Mouse (Mus musculus): Measurements from ENCODE around the gene Sertm1. TPM values are rescaled to one million over a fixed set of nuclear protein-coding genes. Genes with fewer than 3 reads are reported as not detected.

Sertm1 gene
- 0.31 and 0.53 TPM in 2 replicates for total RNA-seq (2012; rRNA removed)

DNA sequence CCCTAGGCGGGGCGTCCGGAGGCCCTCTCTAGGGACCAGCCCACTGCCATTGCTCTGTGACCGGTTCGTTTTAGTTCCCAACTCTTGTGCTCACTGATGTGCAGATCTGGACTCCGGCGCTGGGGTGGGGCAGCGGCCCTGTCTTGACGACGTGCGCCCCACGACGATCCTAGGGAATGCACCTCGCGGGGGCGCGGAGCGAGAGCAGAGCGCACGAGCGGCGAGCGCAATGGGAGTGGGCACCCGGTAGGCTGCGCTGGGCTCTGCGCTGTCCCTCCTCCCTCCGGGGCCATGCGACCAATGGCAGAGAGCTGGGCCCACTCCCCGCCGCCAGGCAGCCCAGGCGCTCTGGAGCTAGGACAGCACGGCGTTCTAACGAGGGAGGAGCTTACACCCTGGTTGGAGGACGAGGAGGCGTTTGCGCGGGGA lies at the start of gene Sertm1:
TSS of gene Sertm1 (minus strand) at position 245 of the 429 bp plus-strand sequence.
- peak within 1 kb of the TSS; percentile 57 to 70 for H3K4me3 ChIP-seq (ENCODE audit: insufficient read depth in 1 of 2, low read depth in 1 of 2, low read length in 2 of 2, poor library complexity in 1 of 2, severe bottlenecking in 1 of 2)
- H3K9ac ChIP-seq (ENCODE audit: insufficient read depth, low read depth, low read length, poor library complexity, severe bottlenecking) = peak within 1 kb of the TSS; percentile 2
- no peaks in the 10 kb centered on the region for H3K9me3 ChIP-seq (ENCODE audit: control insufficient read depth, insufficient read depth, low read depth, low read length)
- H3K4me1 ChIP-seq (ENCODE audit: control insufficient read depth in 2 of 2, insufficient read depth in 2 of 2, low read length in 2 of 2, poor library complexity in 1 of 2) = no peaks in the 10 kb centered on the region
- TF ChIP-seq CHD2 (IDR thresholded peaks at IDR 0.05; ENCODE audit: low read depth, low read length) = no peak
- TF ChIP-seq MAFK (IDR thresholded peaks at IDR 0.05; ENCODE audit: insufficient read depth, low read depth, low read length) = no peak
- TF ChIP-seq HCFC1 (IDR thresholded peaks at IDR 0.05; ENCODE audit: borderline replicate concordance, insufficient read depth, low read length) = no peak
- TF ChIP-seq ZNF384 (IDR thresholded peaks at IDR 0.05; ENCODE audit: low read depth, low read length) = no peak
- TF ChIP-seq ZC3H11A (IDR thresholded peaks at IDR 0.05; ENCODE audit: borderline replicate concordance, low read depth, low read length) = no peak
- H3K27ac ChIP-seq (ENCODE audit: insufficient read depth, low read depth, low read length, poor library complexity, severe bottlenecking) = no peak within 1 kb of the TSS
- no peaks in the 10 kb centered on the region for H3K36me3 ChIP-seq (ENCODE audit: control insufficient read depth, insufficient read depth, low read length, poor library complexity, severe bottlenecking)
- DNase-seq (ENCODE audit: low read depth, low spot score) = peak; percentile 35
- in situ Hi-C loops (cut with MboI; ENCODE audit: low sequenced_read_pairs in 2 of 2, unreplicated experiment in 2 of 2) = no loop called here

DNA sequence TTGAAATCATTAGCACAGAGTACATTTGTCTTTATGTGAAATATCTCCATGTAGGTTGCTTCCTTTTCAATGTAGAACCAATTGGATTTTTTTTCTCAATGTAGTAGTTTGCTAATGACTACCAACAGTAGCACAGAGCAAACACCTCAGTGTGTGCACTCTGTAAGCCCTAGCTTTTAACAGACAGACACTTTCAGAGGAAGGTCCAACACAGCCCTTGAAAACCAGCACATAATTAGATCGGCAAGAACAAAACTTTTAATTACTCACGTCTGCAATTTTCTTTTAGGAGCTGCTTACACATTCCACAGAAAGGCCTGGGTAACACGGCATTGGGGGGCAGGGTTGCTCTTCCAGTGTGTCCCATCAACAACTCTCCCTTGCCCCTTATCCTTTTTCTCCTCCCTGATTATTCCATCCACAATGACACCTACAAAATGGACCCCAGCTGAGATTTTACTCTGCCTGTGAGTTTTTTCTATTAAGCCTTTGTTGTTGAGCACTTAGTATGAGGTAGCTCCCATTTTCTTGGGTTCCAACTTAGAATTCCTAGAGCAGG lies 49.3 kb upstream of the Sertm1 start:
- H3K36me3 ChIP-seq (ENCODE audit: control insufficient read depth, insufficient read depth, low read length, poor library complexity, severe bottlenecking) = no peaks in the 10 kb centered on the region
- no peak overlapping the region for H3K9ac ChIP-seq (ENCODE audit: insufficient read depth, low read depth, low read length, poor library complexity, severe bottlenecking)
- H3K27ac ChIP-seq (ENCODE audit: insufficient read depth, low read depth, low read length, poor library complexity, severe bottlenecking) = no peak overlapping the region
- in situ Hi-C loops (cut with MboI; ENCODE audit: low sequenced_read_pairs in 2 of 2, unreplicated experiment in 2 of 2) = no loop called here
- TF ChIP-seq CHD2 (IDR thresholded peaks at IDR 0.05; ENCODE audit: low read depth, low read length) (no peak), MAFK (IDR thresholded peaks at IDR 0.05; ENCODE audit: insufficient read depth, low read depth, low read length) (no peak)
- H3K4me1 ChIP-seq (ENCODE audit: control insufficient read depth in 2 of 2, insufficient read depth in 2 of 2, low read length in 2 of 2, poor library complexity in 1 of 2) = no peaks in the 10 kb centered on the region
- no peak for DNase-seq (ENCODE audit: low read depth, low spot score)
- H3K4me3 ChIP-seq (ENCODE audit: insufficient read depth in 1 of 2, low read depth in 1 of 2, low read length in 2 of 2, poor library complexity in 1 of 2, severe bottlenecking in 1 of 2) = no peak overlapping the region
- no peaks in the 10 kb centered on the region for H3K9me3 ChIP-seq (ENCODE audit: control insufficient read depth, insufficient read depth, low read depth, low read length)

DNA sequence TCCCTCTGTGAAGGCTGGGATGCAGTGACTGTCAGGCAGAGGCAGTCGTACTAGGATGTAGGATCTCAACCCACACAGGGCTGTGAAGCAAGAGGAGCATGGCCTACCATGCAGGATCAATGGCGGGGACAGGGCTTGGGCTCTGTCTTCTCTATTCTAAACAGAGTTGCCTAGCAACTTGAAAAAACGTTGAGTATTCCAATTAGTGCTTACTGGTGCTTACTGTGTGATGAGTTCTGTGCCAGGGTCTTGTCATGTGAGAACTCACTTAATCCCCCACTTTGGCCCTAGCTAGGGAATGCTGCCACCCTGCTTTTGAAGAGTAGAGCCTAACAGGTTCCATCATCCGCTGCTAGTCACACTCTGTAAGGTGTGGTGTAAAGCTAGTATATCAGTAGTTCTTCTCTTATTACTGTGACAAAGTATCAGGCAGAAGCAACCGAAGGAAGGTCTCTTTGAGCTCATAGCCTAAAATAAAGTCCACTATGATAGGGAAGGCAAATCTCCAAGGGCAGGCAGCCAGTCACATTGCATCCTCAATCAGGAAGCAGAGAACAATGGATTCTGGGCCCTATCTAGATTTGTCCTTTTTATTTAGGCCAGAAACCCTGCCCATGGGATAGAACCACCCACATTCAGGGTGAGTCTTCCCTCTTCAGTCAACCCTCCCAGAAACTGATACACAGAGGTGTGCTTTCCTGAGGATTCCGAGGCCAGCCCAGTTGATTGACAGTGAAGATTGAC lies 27.6 kb upstream of the Sertm1 start:
- H3K4me3 ChIP-seq (ENCODE audit: insufficient read depth in 1 of 2, low read depth in 1 of 2, low read length in 2 of 2, poor library complexity in 1 of 2, severe bottlenecking in 1 of 2) = no peak overlapping the region
- H3K4me1 ChIP-seq (ENCODE audit: control insufficient read depth in 2 of 2, insufficient read depth in 2 of 2, low read length in 2 of 2, poor library complexity in 1 of 2) = no peaks in the 10 kb centered on the region
- H3K36me3 ChIP-seq (ENCODE audit: control insufficient read depth, insufficient read depth, low read length, poor library complexity, severe bottlenecking) = no peaks in the 10 kb centered on the region
- H3K9me3 ChIP-seq (ENCODE audit: control insufficient read depth, insufficient read depth, low read depth, low read length) = no peaks in the 10 kb centered on the region
- TF ChIP-seq MAFK (IDR thresholded peaks at IDR 0.05; ENCODE audit: insufficient read depth, low read depth, low read length) (no peak), ZC3H11A (IDR thresholded peaks at IDR 0.05; ENCODE audit: borderline replicate concordance, low read depth, low read length) (no peak), CHD2 (IDR thresholded peaks at IDR 0.05; ENCODE audit: low read depth, low read length) (no peak), ZNF384 (IDR thresholded peaks at IDR 0.05; ENCODE audit: low read depth, low read length) (no peak), HCFC1 (IDR thresholded peaks at IDR 0.05; ENCODE audit: borderline replicate concordance, insufficient read depth, low read length) (no peak)
- in situ Hi-C loops (cut with MboI; ENCODE audit: low sequenced_read_pairs in 2 of 2, unreplicated experiment in 2 of 2) = no loop called here
- no peak for DNase-seq (ENCODE audit: low read depth, low spot score)
- H3K9ac ChIP-seq (ENCODE audit: insufficient read depth, low read depth, low read length, poor library complexity, severe bottlenecking) = no peak overlapping the region
- H3K27ac ChIP-seq (ENCODE audit: insufficient read depth, low read depth, low read length, poor library complexity, severe bottlenecking) = no peak overlapping the region

DNA sequence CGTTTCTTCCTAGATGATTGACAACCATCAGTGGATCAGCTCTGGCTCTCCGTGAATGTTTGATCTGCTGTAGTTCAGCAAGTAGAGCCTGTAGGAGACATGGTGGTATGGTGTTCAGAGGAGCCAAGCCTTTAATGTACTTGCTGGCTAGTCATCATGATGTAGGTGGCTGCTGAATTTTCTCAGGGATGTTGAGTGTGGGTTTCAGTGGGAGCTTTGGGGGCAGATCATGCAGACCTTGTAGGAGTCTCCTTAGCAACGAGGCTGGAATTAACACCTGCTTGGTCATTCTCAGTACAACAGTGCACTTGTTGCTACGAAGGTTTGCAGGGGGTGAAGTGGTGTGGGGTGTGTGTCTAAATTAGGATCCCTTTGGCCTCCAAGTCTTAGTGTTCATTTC lies 18.8 kb upstream of the Sertm1 start:
- H3K4me1 ChIP-seq (ENCODE audit: control insufficient read depth in 2 of 2, insufficient read depth in 2 of 2, low read length in 2 of 2, poor library complexity in 1 of 2) = no peaks in the 10 kb centered on the region
- no peak overlapping the region for H3K9ac ChIP-seq (ENCODE audit: insufficient read depth, low read depth, low read length, poor library complexity, severe bottlenecking)

More for the DNA sequence above, 18.8 kb upstream of the Sertm1 start:
- in situ Hi-C loops (cut with MboI; ENCODE audit: low sequenced_read_pairs in 2 of 2, unreplicated experiment in 2 of 2) = no loop called here
- no peak for DNase-seq (ENCODE audit: low read depth, low spot score)
- Histone ChIP-seq H3K27ac (ENCODE audit: insufficient read depth, low read depth, low read length, poor library complexity, severe bottlenecking) (no peak overlapping the region), H3K36me3 (ENCODE audit: control insufficient read depth, insufficient read depth, low read length, poor library complexity, severe bottlenecking) (no peaks in the 10 kb centered on the region), H3K9me3 (ENCODE audit: control insufficient read depth, insufficient read depth, low read depth, low read length) (no peaks in the 10 kb centered on the region), H3K4me3 (ENCODE audit: insufficient read depth in 1 of 2, low read depth in 1 of 2, low read length in 2 of 2, poor library complexity in 1 of 2, severe bottlenecking in 1 of 2) (no peak overlapping the region)
- TF ChIP-seq ZC3H11A (IDR thresholded peaks at IDR 0.05; ENCODE audit: borderline replicate concordance, low read depth, low read length) (no peak), CHD2 (IDR thresholded peaks at IDR 0.05; ENCODE audit: low read depth, low read length) (no peak), MAFK (IDR thresholded peaks at IDR 0.05; ENCODE audit: insufficient read depth, low read depth, low read length) (no peak), HCFC1 (IDR thresholded peaks at IDR 0.05; ENCODE audit: borderline replicate concordance, insufficient read depth, low read length) (no peak), ZNF384 (IDR thresholded peaks at IDR 0.05; ENCODE audit: low read depth, low read length) (no peak)

Data from ES-E14 (cell line).